Mouse (Mus musculus) liver, embryonic 14 days (tissue): ENCODE measurements around the gene Ssxa1. TPM values are rescaled to one million over a fixed set of nuclear protein-coding genes. Genes with fewer than 3 reads are reported as not detected.

Source experiments
- polyA plus RNA-seq: library from polyadenylated mRNA; depleted of rRNA; stranded (reverse); fragments of >200 nt; gene quantifications from 2 replicates; pipeline ENCODE4 v1.2.3, GENCODE M21; 2012; rRNA removed

Ssxa1 gene
- not detected in 2 replicates for polyA plus RNA-seq

DNA sequence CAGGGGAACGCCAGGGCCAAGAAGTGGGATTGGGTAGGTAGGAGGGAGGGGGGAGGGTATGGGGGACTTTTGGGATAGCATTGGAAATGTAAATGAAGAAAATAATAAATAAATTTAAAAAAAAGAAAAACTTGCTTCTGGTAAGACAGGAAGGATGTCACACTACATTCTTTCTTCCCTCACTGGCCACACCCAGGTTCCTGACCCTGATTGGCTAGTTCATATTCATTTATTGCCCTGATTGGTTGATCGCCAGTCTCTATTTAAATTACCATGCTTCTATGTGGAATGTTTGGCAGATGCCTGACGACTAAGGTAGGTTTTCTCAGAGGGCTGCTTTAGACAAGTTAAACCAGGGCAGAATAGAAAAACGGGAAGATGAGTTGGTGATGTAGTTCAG, at the start of gene Ssxa1:
Gene Ssxa1 (plus strand): TSS at position 301 of the 400 bp plus-strand sequence.

DNA sequence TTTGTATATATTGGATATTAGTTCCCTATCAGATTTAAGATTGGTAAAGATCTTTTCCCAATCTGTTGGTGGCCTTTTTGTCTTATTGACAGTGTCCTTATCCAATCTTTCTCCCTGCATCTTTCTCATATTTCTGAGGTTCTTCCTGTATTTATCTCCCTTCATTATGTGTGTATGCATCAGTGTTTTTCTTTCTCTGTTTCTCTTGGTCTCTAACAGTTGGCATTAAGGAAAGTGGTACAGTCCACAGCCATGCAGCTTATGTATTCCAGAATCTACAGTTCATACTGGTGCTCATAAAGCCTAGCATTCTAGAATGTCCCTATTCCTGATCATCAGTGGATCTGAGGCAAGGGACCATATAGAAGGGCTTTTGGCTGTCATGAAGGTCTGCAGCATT, 47.5 kb upstream of the Ssxa1 start, which contains the start of gene Spaca5:
Gene Spaca5 (plus strand): TSS at position 301 of the 400 bp plus-strand sequence.

GRCm38 (mm10) chrX:21088983-21089866, 26.4 kb upstream of the Ssxa1 start, which contains the start of gene Zfp300:
Zfp300 (minus strand) TSS chrX:21089527.

Other genes with a start within 250 kb of the Ssxa1 start
- 1.4 and 2.1 TPM in 2 replicates for gene Timp1, start 245.7 kb upstream of the Ssxa1 start, polyA plus RNA-seq
- gene Syn1, start 194.8 kb upstream of the Ssxa1 start, polyA plus RNA-seq = 0.01 and 0.03 TPM in 2 replicates
- 14.6 and 19.4 TPM in 2 replicates for gene Cfp, start 184.3 kb upstream of the Ssxa1 start, polyA plus RNA-seq
- gene Elk1, start 165.2 kb upstream of the Ssxa1 start, polyA plus RNA-seq = 1.7 and 2.1 TPM in 2 replicates
- gene Uxt, start 153.8 kb upstream of the Ssxa1 start, polyA plus RNA-seq = 14.6 and 20.0 TPM in 2 replicates
- 1.8 and 2.1 TPM in 2 replicates for gene Zfp182, start 53.5 kb upstream of the Ssxa1 start, polyA plus RNA-seq
- gene Spaca5, start 47.4 kb upstream of the Ssxa1 start, polyA plus RNA-seq = not detected in 2 replicates
- 0.03 and 0.06 TPM in 2 replicates for gene Zfp300, start 26.3 kb upstream of the Ssxa1 start, polyA plus RNA-seq
- not detected in 2 replicates for gene Gm21876, start 59.8 kb downstream of the Ssxa1 start, polyA plus RNA-seq